Mouse (Mus musculus) cerebellum, postnatal 10 days (tissue): ENCODE measurements around the gene Ppif.
A peak's percentile ranks its signal among the peaks of the same experiment; 100 is the strongest.

Source experiments
- DNase-seq, 2 experiments: peaks; one replicate each; pipeline ENCODE4 v3.0.0; 2021; ENCODE audit warnings: mixed read lengths in 2 of 2

The Ppif gene

GRCm38 (mm10) chr14:25693888-25694568 is at the start of gene Ppif:
Gene Ppif, plus strand, starts transcription at chr14:25694154.
- DNase-seq, result peak; percentile 99 to 100

GRCm38 (mm10) chr14:25645717-25646116 is 48.2 kb upstream of the Ppif start:
- no peak for DNase-seq

DNA sequence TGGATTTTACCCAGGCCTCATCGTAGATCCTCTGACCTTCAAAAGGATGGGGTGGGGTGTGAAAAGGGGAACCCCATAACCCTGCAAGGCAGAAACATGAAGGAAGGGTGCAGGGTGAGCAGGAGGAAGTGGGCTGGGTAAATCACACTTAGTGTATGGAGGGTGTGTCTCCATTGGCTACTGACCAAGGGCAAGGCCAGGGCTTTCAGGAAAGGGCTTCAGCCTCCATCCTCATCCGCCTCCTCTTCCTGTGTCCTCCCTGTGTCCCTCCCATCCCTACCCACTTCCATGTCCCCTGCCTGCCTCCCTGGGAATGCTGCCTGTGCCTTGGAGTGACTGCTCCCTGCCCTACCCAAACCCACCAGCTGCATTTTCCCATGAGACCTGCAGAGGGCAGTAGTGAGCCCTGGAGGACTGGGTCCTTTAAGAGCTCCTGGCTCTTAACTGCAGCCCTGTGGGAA is 47.8 kb upstream of the Ppif start:
- DNase-seq, result peak; percentile 83 to 88

- no peak for DNase-seq
Measured at GRCm38 (mm10) chr14:25651131-25651530, 42.8 kb upstream of the Ppif start.

DNA sequence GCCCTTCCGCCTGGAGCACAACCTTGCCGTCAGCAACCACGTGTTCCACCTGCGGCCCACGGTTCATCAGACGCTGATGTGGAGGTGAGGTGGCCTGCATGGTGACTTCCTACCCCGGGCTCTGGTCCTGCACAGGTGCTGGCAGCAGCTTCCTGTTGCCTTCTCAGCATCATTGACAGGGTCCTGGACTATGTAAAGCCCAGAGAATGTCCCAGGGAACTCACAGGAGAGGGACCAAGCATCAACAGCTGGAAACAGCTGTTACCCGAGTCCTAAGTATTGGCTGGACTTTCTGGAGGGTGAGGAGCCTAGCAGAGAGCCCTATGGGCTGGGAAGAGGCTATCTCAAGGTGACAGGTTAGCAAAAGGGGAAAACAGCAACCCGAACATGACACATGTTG is 42.0 kb upstream of the Ppif start:
- no peak for DNase-seq

DNA sequence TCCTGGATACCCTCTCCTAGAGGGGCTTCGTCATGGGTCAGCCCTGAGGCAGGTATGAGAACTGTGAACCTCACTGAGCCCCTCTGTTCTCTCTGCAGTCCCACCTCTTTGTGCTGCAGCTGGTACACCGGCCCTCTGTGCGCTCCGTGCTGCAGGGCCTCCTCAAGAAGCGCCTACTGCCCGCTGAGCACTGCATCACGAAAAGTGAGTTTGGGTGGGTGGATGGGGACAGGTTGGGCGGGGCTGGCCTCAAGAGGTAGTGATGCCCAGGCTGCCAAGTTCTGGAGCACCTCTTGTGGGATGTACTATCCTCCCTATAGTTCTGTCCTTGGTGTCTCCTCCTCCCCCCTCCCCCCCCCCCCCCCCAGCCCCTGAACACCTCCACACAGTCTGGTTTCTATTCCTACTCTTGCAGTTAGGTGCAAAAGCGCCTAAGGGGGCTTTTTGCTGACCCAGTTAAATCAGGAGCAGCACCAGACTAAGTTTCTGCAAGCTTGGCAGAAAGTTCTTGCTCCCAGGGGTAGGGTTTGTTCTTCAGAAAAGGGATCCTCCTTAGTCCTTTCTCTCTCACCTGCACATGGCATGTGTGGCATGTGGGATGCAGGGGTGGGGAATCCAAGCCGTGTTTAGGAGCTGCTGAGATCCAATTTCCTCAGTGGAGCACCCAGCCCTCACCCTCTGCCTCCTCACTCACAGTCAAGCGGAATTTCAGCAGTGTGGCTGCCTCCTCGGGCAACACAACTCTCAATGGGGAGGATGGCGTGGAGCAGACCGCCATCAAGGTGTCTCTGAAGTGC is 39.4 kb upstream of the Ppif start:
- DNase-seq, result no peak

DNA sequence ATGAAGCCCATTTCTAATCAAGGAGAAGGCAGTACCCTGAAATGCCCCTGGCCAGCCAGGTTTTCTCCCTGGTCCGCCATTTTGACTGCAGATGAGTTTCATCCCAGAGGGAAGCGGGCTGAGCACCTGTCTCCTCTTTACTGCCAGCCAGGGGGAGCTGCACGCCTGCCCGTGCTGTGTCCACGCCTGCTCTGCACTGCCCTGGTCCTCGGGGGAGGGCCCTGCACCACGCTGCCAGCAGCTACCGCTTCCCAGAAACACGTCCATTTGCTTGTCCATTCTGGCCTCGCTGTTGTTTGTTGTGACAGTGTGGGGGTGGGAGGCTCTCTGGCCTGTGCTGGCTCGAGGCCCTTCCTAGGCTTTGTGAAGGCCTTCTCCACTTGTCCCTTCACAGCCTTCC is 33.3 kb upstream of the Ppif start:
- peak; percentile 72 to 78 for DNase-seq

GRCm38 (mm10) chr14:25661185-25661920 is 32.6 kb upstream of the Ppif start:
- no peak for DNase-seq

GRCm38 (mm10) chr14:25663649-25664309 is 30.2 kb upstream of the Ppif start:
- DNase-seq, result no peak

DNA sequence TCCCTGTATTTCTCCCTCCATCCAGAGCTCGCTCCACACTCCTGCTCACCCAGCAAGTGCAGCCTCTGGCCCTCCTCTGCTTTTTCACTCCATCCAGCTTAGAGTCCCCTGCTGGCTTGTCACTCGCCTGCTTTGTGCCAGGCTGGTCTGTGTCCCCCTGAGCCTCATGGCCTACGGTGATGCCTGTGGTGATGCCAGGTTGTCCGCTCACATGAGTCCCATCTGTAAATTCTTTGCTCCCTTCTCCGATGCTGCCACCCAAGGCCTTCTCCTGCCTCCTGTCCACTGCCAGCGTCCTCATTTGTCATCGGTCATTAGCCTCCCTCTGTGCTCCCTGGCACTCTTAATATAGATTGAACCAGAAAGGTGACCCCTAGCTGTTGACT is 29.7 kb upstream of the Ppif start:
- DNase-seq, result peak in 1 of 2 experiments; percentile 45

- peak in 1 of 2 experiments; percentile 62 for DNase-seq
Measured at GRCm38 (mm10) chr14:25665314-25665970, 28.5 kb upstream of the Ppif start.

DNA sequence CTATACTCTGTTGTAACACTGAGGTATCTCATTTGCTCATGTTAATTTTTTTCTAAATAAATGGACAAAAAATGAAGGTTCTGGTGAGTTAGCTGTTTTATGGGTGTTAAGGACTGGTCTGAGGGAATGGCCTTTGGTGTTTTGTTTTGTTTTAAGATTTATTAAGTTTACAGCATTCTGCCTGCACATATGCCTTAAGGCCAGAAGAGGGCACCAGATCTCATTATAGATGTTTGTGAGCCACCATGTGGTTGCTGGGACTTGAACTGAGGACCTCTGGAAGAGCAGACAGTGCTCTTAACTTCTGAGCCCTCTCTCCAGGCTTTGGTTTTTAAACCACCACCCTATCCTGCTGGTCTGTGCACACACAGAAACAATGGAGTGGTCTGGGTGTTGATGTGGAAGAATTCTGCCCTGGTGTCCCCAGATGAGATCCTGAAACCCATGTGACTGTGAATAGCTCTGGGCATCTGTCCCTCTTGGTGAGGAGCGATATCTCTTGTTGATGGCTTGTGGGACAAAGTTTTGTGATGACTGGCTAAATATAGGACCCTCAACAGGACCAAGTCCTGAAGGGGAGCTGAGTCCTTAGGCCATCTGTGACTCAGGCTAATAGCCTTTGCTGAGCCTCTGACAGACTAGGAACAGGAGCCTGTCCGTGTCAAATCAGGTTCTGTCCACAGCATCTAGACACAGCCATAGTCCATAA is 27.1 kb upstream of the Ppif start:
- DNase-seq, result peak in 1 of 2 experiments; percentile 10

DNA sequence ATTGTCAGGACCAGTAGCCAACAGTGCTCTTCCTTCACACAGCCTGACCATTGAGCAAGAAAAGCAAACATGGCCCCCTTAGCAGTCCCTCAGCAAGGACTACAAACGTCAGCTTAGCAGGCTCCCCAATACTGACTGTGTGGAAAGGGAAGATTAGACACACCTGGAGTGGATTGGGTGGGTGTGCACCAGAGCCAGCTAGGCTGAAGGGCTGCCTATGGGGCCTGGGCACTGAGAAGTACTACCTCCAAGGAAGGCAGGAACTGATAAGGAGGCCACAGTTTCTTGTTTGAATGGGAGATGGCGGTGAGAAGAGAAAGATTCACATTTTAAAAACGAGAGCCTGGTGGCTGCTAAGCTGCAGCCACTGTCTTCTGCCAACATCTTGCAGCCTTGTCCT is 26.4 kb upstream of the Ppif start:
- DNase-seq, result no peak

- no peak for DNase-seq
Measured at GRCm38 (mm10) chr14:25679625-25680024, 14.3 kb upstream of the Ppif start.

DNA sequence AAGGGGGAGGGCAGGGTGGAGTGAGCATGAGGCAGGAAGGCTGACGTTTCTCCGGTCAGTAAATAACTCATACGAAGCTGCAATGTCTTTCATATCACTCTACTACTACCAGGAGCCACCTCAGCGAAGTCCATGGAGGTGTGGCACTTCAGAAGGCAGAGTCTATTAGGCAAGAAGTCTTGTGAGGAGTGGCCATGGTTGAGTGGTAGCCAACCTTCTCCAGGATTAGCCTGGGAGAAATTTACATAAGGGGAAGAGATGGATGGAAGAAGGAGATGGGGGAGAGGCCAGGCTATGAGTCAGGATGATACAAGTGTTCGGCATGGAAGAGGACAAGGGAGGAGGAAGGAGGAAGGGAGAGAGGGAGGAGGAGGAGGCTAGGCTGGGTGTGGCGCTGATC is 11.9 kb upstream of the Ppif start:
- no peak for DNase-seq

DNA sequence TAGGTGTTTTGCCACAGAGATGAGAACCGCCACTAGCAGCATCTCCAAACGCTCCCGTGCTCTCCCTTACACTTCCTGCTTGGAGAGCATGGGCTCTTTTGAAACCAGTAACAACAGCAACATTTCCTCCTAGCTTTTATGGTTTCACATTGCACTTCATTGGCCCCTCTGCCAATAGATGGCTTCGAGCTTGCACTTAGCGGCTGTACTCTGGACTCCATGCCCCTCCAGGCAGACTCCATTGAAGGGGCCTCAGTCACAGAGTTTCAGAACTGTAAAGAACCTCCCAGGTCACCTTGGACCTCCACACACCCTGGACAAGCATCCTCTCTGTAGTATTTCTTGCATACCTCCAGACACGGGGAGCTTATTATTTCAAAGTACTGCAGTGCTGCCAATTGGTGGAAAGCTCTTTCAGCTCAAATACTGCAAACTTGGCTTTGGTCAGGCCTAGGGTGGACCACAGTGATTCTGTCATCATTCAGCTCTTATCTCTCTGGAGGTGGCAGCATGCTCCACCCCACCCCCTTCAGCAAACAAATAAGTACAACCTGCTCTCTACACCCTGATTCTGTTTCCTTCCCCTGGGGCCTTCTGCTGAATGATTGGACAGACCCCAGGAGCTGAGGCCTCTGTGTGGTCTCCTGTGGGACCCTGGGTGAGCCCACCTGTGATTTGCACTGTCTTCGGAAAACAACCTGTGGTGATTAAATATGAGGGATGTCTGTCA is 7.6 kb upstream of the Ppif start:
- no peak for DNase-seq

- DNase-seq, result no peak
Measured at GRCm38 (mm10) chr14:25686983-25687901, 6.7 kb upstream of the Ppif start.

- no peak for DNase-seq
Measured at GRCm38 (mm10) chr14:25693271-25693887, 575 bp upstream of the Ppif start.

GRCm38 (mm10) chr14:25694569-25694897 is 579 bp downstream of the Ppif start:
- peak in 1 of 2 experiments; percentile 42 for DNase-seq

DNA sequence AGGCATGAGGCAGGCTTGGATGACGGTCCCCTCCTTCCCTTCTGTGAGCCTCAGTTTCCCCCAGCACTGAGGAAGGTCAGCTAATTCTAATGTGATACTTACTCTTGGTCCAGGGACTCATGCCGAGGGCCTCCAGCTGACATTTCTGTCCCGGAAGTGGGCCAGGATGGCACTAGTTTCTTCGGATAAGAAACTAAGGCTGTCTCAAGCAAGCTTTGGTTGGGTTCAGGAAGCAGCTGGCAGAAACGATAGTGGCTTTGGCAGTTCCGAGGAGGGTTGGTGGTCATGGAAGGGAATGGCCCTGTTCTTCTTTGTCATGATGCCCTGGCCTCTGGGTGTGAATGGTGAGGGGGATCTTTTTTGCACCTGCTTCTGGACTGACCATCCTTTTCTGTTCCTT is 1.1 kb downstream of the Ppif start:
- DNase-seq, result no peak
